Mouse (Mus musculus): ENCODE results near the gene Gm9821.

DNA sequence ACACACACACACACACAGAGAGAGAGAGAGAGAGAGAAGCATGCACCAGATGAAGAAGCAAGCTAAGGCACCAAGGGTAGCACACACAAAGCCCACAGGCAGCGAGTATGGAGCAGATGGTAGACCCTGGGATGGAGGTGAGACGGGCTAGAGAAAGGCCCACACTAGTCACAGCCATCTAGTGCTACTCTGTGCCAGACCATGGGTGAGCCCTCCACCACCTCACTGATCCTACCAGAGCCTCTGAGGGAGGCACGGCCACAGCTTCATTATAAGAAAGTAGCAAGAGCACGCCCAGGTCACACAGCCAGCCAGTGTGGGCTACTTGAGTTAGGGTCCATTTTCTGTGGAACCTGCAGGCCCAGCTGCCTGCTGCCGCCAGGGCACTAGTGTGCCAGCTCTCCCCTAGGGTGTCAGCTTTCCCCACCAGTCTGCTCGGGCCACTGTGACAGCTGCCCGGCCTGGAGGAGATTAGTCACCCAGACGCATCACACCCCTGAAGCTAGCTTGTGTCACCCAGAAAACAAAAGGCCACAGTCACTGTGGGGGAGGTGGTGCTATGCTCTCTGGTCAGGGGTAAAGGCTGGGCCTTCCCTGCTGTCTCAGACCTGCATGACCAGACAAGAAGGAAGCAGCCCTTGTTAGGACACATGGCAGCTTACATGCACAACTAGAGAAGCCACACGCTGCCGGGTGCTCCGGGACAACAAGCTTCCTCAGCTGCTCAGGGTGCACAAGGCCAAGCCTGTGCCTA is 2.1 kb downstream of the Gm9821 start:
- TF ChIP-seq CTCF (IDR thresholded peaks at IDR 0.05; ENCODE audit: extremely low read depth, insufficient read length, insufficient replicate concordance, low read depth, low read length), result no peak
- TF ChIP-seq POLR2A (IDR thresholded peaks at IDR 0.05; ENCODE audit: low read depth, low read length), result no peak
